Mouse (Mus musculus) hindbrain, embryonic 16.5 days (tissue): ENCODE measurements at regions not wholly inside any gene's neighbourhood (a gene's known extent, or its start where the extent isn't known, plus 50 kb on each side); places are given as distances from the start of the nearest gene placed in this dataset.

Experiments
- ATAC-seq: fragments of 200-750 bp; cut with Nextera tagmentation; 2 replicates; pipeline ENCODE4 v1.8.0; 2017; ENCODE audit warnings: moderate TSS enrichment, moderate library complexity
- H3K27ac ChIP-seq: fragments of 300-500 bp; sonication (generic); 2 replicates; pipeline ENCODE4 v1.5.1; 2014; ENCODE audit warnings: low read depth, mild to moderate bottlenecking, control low read depth, low read length, moderate library complexity
- H3K27me3 ChIP-seq: fragments of 300-500 bp; sonication (generic); replicated peaks from 2 replicates; pipeline ENCODE4 v1.6.1; 2014; ENCODE audit warnings: low read length; ENCODE audit not compliant: control insufficient read depth, insufficient read depth
- H3K36me3 ChIP-seq: fragments of 300-500 bp; sonication (generic); 2 replicates; pipeline ENCODE4 v1.6.1; 2014; ENCODE audit warnings: mild to moderate bottlenecking, low read length, moderate library complexity, mixed read lengths; ENCODE audit not compliant: control insufficient read depth, insufficient read depth
- H3K4me1 ChIP-seq: fragments of 300-500 bp; sonication (generic); 2 replicates; pipeline ENCODE4 v1.6.1; 2014; ENCODE audit warnings: low read depth, low read length; ENCODE audit not compliant: control insufficient read depth, insufficient read depth
- H3K4me2 ChIP-seq: fragments of 300-500 bp; sonication (generic); 2 replicates; pipeline ENCODE4 v1.6.1; 2014; ENCODE audit warnings: mild to moderate bottlenecking, low read length, control low read depth, moderate library complexity
- H3K4me3 ChIP-seq: fragments of 300-500 bp; sonication (generic); 2 replicates; pipeline ENCODE4 v1.5.1; 2014; ENCODE audit warnings: mild to moderate bottlenecking, low read length, control low read depth, moderate library complexity
- H3K9ac ChIP-seq: fragments of 300-500 bp; sonication (generic); 2 replicates; pipeline ENCODE4 v1.6.1; 2014; ENCODE audit warnings: low read depth, mild to moderate bottlenecking, control low read depth, low read length, moderate library complexity
- H3K9me3 ChIP-seq: fragments of 300-500 bp; sonication (generic); 2 replicates; pipeline ENCODE4 v1.6.1; 2014; ENCODE audit warnings: mild to moderate bottlenecking, low read length, moderate library complexity; ENCODE audit not compliant: control insufficient read depth
- WGBS: fragments of 180-500 bp; shearing (Covaris S2); extraction: QIAGEN DNeasy Blood & Tissue Kit; methylation state at CpG from one replicate; pipeline ENCODE4 v1.1.7; 2014; 5-methylcytosine and 5-hydroxymethylcytosine counted together

DNA sequence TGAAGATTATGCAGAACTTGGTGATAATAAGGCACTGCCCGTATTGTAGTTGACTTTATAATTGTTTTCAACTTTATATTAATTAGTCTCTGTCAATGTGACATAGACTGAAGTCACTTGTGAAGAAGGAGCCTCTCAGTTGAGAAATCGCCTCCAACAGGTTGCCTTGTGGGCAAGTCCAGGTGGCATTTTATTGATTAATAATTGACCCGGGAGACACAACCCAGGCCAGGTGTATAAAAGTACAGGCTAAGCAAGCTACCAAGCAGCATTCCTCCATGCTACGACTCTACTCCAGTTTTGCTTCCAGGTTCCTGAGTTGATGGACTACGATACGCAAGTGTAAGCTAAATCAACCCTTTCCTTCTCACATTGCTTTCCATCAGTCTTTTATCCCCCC, 268.2 kb upstream of the Klf3 start:
- H3K4me2 ChIP-seq = no peak overlapping the region
- no peaks in the 10 kb centered on the region for H3K9me3 ChIP-seq
- no peak overlapping the region for H3K27ac ChIP-seq
- no peak overlapping the region for H3K4me3 ChIP-seq
- H3K9ac ChIP-seq = no peak overlapping the region
- WGBS = 94% methylated on average over 6 of the region's 6 CpGs
- H3K27me3 ChIP-seq = no peaks in the 10 kb centered on the region
- no peaks in the 10 kb centered on the region for H3K4me1 ChIP-seq
- H3K36me3 ChIP-seq = no peaks in the 10 kb centered on the region
- ATAC-seq = no peak

DNA sequence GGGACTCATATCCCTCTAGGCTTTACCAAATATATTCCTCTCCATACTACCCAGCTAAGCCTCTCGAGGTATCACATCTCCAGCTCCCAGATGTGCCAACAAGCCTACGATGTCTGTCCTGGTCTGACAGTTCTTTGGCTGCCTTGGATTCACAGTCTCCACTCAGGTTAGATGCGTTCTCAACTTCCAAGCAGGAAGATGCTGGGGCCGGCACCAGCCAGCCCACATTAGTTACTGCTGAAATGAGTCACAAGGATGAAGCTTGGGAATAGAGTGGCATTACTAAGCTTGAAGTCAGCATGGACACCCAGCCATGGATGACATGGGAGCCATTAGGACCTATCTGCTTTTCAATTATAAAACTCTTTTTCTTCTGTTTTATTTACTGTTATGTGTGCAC, 267.6 kb upstream of the Klf3 start:
- 94% methylated on average over 4 of the region's 4 CpGs for WGBS
- Histone ChIP-seq H3K9me3 (no peaks in the 10 kb centered on the region), H3K27ac (no peak overlapping the region), H3K4me3 (no peak overlapping the region), H3K36me3 (no peaks in the 10 kb centered on the region), H3K9ac (no peak overlapping the region), H3K4me2 (no peak overlapping the region), H3K4me1 (no peaks in the 10 kb centered on the region), H3K27me3 (no peaks in the 10 kb centered on the region)
- ATAC-seq = no peak

DNA sequence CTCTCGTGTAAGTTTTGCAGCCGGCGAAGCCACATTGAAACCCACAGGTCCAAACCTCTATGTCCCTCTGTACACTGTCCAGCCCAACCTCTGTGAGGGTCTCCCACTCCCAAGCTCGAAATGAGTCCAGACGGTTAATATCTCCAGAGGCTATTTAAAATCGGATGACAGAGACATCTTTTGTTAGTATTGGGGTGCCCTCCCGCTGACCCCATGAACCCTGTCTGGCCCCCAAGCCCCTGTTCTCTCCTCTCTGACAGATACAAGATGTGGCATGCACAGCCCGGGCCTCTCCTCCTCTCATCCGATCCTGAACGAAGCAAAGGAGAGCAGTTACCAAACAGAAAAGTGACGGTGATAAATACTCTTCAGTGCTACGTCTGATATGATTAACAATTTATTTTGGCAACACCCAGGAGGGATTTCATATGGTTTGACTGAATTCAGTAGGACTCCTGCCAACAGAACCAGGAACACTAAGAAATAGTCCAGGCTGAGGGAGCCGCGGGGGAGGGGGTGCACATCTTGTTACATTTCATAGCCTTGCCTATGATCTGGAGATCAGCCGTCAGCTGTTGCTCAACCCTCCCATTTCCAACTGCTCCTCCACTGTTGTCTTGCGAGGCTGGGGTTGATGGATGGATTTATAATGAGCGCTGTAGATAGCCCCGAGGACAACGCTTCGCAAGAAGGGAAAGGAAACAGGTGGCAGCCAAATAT, 266.6 kb upstream of the Klf3 start:
- H3K36me3 ChIP-seq = no peaks in the 10 kb centered on the region
- ATAC-seq = no peak
- H3K4me2 ChIP-seq = no peak overlapping the region
- WGBS = 60% methylated on average over 20 of the region's 20 CpGs
- no peak overlapping the region for H3K27ac ChIP-seq
- no peak overlapping the region for H3K9ac ChIP-seq
- no peaks in the 10 kb centered on the region for H3K9me3 ChIP-seq
- no peak overlapping the region for H3K4me3 ChIP-seq
- H3K4me1 ChIP-seq = no peaks in the 10 kb centered on the region
- H3K27me3 ChIP-seq = no peaks in the 10 kb centered on the region

DNA sequence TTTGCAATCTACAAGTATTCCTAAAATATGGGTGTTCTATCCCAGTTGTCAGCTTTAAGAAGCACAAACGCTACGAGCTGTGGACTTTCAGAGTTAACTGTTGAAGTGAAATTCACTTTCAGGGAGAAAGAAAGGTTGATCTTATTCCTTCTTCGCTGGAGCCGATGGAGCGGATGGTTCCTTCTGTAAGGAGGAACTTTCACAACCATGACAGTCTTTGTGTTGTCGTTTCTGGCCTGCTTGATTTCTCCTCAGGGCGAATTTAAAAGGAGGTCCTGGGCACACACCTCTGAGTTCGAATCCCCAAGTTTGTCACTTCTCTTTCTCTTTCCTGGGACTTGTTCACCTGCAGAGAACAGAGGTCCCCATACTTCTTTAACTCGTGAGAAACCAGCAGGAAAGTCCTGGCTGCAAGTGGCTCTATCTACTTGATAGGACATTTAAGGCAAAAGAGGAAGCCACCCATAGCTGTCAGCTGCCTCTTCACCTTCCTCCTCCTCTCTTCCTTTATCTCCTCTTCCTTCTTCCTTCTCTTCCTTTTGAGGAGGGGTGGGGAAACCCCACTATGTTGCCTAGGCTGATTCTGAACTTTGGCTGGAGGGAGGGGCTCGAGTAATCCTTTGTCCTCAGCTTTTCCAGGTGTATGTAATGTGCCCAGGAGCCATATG, 265.9 kb upstream of the Klf3 start:
- Histone ChIP-seq H3K4me3 (no peak overlapping the region), H3K9ac (no peak overlapping the region), H3K9me3 (no peaks in the 10 kb centered on the region), H3K27me3 (no peaks in the 10 kb centered on the region), H3K27ac (no peak overlapping the region), H3K4me2 (no peak overlapping the region), H3K36me3 (no peaks in the 10 kb centered on the region), H3K4me1 (no peaks in the 10 kb centered on the region)
- 80% methylated on average over 10 of the region's 10 CpGs for WGBS
- ATAC-seq = no peak

- ATAC-seq = no peak
- Histone ChIP-seq H3K27ac (no peak overlapping the region), H3K9ac (no peak overlapping the region), H3K9me3 (no peaks in the 10 kb centered on the region), H3K4me2 (no peak overlapping the region), H3K4me1 (no peaks in the 10 kb centered on the region), H3K27me3 (no peaks in the 10 kb centered on the region), H3K36me3 (no peaks in the 10 kb centered on the region), H3K4me3 (no peak overlapping the region)
These were observed 261.4 kb upstream of the Klf3 start for GRCm38 (mm10) chr5:64541765-64542164.

- Histone ChIP-seq H3K9me3 (no peaks in the 10 kb centered on the region), H3K36me3 (no peaks in the 10 kb centered on the region), H3K4me1 (no peaks in the 10 kb centered on the region), H3K27me3 (no peaks in the 10 kb centered on the region), H3K27ac (no peak overlapping the region), H3K4me2 (no peak overlapping the region), H3K9ac (no peak overlapping the region), H3K4me3 (no peak overlapping the region)
- ATAC-seq = no peak
- 90% methylated on average over 7 of the region's 7 CpGs for WGBS
These were observed 247.3 kb upstream of the Klf3 start for GRCm38 (mm10) chr5:64555931-64556330.

- no peaks in the 10 kb centered on the region for H3K9me3 ChIP-seq
- no peak for ATAC-seq
- H3K4me1 ChIP-seq = no peaks in the 10 kb centered on the region
- WGBS = 89% methylated on average over 13 of the region's 13 CpGs
- H3K27me3 ChIP-seq = no peaks in the 10 kb centered on the region
- H3K4me2 ChIP-seq = no peak overlapping the region
- H3K36me3 ChIP-seq = no peaks in the 10 kb centered on the region
- H3K27ac ChIP-seq = no peak overlapping the region
- H3K4me3 ChIP-seq = no peak overlapping the region
- no peak overlapping the region for H3K9ac ChIP-seq
These were observed 236.5 kb upstream of the Klf3 start for GRCm38 (mm10) chr5:64566451-64567390.

GRCm38 (mm10) chr5:64567813-64568212, 235.4 kb upstream of the Klf3 start:
- Histone ChIP-seq H3K36me3 (no peaks in the 10 kb centered on the region), H3K9me3 (no peaks in the 10 kb centered on the region), H3K27ac (no peak overlapping the region), H3K4me3 (no peak overlapping the region), H3K9ac (no peak overlapping the region), H3K4me2 (no peak overlapping the region), H3K4me1 (no peaks in the 10 kb centered on the region), H3K27me3 (no peaks in the 10 kb centered on the region)
- 91% methylated on average over 5 of the region's 5 CpGs for WGBS
- no peak for ATAC-seq

DNA sequence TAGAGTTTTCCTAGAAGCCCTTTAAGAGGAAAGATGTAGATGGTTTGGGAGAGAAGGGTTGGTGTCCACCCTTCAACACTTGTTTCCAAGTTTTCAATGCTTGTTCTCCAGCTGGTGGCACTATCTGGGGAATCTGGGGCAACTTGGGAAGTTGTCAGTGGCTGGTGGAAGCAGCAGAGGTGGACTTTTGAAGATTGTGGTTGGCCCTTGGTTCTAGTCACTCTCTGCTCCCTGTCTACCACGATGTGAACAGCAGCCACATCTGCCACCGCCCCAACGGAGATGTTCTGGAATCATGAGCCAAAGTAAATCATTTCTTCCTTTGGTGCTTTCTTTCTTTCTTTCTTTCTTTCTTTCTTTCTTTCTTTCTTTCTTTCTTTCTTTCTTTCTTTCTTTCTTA, 234.9 kb upstream of the Klf3 start:
- Histone ChIP-seq H3K4me3 (no peak overlapping the region), H3K9ac (no peak overlapping the region), H3K4me2 (no peak overlapping the region), H3K27ac (no peak overlapping the region), H3K4me1 (no peaks in the 10 kb centered on the region), H3K27me3 (no peaks in the 10 kb centered on the region), H3K36me3 (no peaks in the 10 kb centered on the region), H3K9me3 (no peaks in the 10 kb centered on the region)
- WGBS = 92% methylated on average over 3 of the region's 3 CpGs
- ATAC-seq = no peak
